Mouse (Mus musculus) gonadal fat pad, adult 2 months (tissue): Measurements from ENCODE around the gene Cdkl4. TPM values are rescaled to one million over a fixed set of nuclear protein-coding genes. Genes with fewer than 3 reads are reported as not detected.

Experiments used
- DNase-seq: peaks from one replicate; pipeline ENCODE4 v3.0.0-alpha.2; 2012; ENCODE audit warnings: low read depth
- polyA plus RNA-seq: library from polyadenylated mRNA; depleted of rRNA; stranded (reverse); fragments of >200 nt; gene quantifications from 2 replicates; pipeline ENCODE4 v1.2.3, GENCODE M21; 2012; rRNA removed

Cdkl4 gene
- polyA plus RNA-seq, 1 experiment: 1.7 TPM

- DNase-seq: no peak
Observed at GRCm38 (mm10) chr17:80480031-80480854, 97.4 kb downstream of the Cdkl4 start, which contains the start of gene Sos1. Gene Sos1, minus strand, starts transcription at chr17:80480453.

GRCm38 (mm10) chr17:80479295-80480030, 98.2 kb downstream of the Cdkl4 start:
- DNase-seq: no peak

- no peak for DNase-seq
Observed at GRCm38 (mm10) chr17:80477679-80478078, 99.9 kb downstream of the Cdkl4 start.

- DNase-seq: no peak
Observed at GRCm38 (mm10) chr17:80476496-80476895, 101.1 kb downstream of the Cdkl4 start.

Other genes with a start within 250 kb of the Cdkl4 start
- 1.9 and 3.3 TPM in 2 replicates for gene Gm10190, start 204.3 kb downstream of the Cdkl4 start, polyA plus RNA-seq
- gene Sos1, start 97.4 kb downstream of the Cdkl4 start, polyA plus RNA-seq: 2.7 and 4.1 TPM in 2 replicates
- gene Map4k3, start 150.7 kb upstream of the Cdkl4 start, polyA plus RNA-seq: 20.0 and 24.4 TPM in 2 replicates